Mouse (Mus musculus) fat pad, adult 2 months (tissue): ENCODE data around the gene Podn.

Experiments
- DNase-seq: peaks from one replicate; pipeline ENCODE4 v3.0.0-alpha.2; 2011; ENCODE audit warnings: low read depth, low spot score; ENCODE audit errors: extremely low read depth

The Podn gene

GRCm38 (mm10) chr4:108008541-108008940, 87.7 kb downstream of the Podn start:
- no peak for DNase-seq

- DNase-seq = no peak
Measured at GRCm38 (mm10) chr4:108007532-108008103, 88.6 kb downstream of the Podn start.

GRCm38 (mm10) chr4:108005328-108005727, 90.9 kb downstream of the Podn start:
- no peak for DNase-seq

- DNase-seq = no peak
Measured at GRCm38 (mm10) chr4:107999380-107999779, 96.9 kb downstream of the Podn start.

- no peak for DNase-seq
Measured at GRCm38 (mm10) chr4:107998641-107999332, 97.5 kb downstream of the Podn start.

GRCm38 (mm10) chr4:107996418-107996986, 99.7 kb downstream of the Podn start:
- no peak for DNase-seq

GRCm38 (mm10) chr4:107995727-107996126, 100.5 kb downstream of the Podn start:
- no peak for DNase-seq

- DNase-seq = no peak
Measured at GRCm38 (mm10) chr4:107995011-107995410, 101.2 kb downstream of the Podn start.

GRCm38 (mm10) chr4:107991879-107992278, 104.4 kb downstream of the Podn start:
- DNase-seq = no peak

GRCm38 (mm10) chr4:107990818-107991217, 105.4 kb downstream of the Podn start:
- DNase-seq = no peak

GRCm38 (mm10) chr4:107988931-107989330, 107.3 kb downstream of the Podn start:
- no peak for DNase-seq

- no peak for DNase-seq
Measured at GRCm38 (mm10) chr4:107986386-107987168, 109.7 kb downstream of the Podn start.

- no peak for DNase-seq
Measured at GRCm38 (mm10) chr4:107985812-107986211, 110.4 kb downstream of the Podn start.

- DNase-seq = no peak
Measured at GRCm38 (mm10) chr4:107984282-107984981, 111.8 kb downstream of the Podn start.

- DNase-seq = no peak
Measured at GRCm38 (mm10) chr4:107983717-107984116, 112.5 kb downstream of the Podn start.

- DNase-seq = no peak
Measured at GRCm38 (mm10) chr4:107980002-107980600, 116.1 kb downstream of the Podn start.

- no peak for DNase-seq
Measured at GRCm38 (mm10) chr4:107979530-107979929, 116.7 kb downstream of the Podn start.

- no peak for DNase-seq
Measured at GRCm38 (mm10) chr4:107977593-107977992, 118.7 kb downstream of the Podn start.

GRCm38 (mm10) chr4:107975004-107975403, 121.2 kb downstream of the Podn start:
- DNase-seq = no peak

- no peak for DNase-seq
Measured at GRCm38 (mm10) chr4:107974527-107974926, 121.7 kb downstream of the Podn start.

GRCm38 (mm10) chr4:107971162-107971561, 125.1 kb downstream of the Podn start:
- DNase-seq = no peak
